Mouse (Mus musculus) forebrain, embryonic 15.5 days (tissue): ENCODE measurements around the gene Slc4a7. TPM values are rescaled to one million over a fixed set of nuclear protein-coding genes. Genes with fewer than 3 reads are reported as not detected.
"Not testable (repeated sequence)": the region's sequence is repeated elsewhere in the genome, so short reads cannot be mapped to it uniquely, and the experiment has no call there.

ENCODE experiments used
- ATAC-seq: fragments of 200-750 bp; cut with Nextera tagmentation; replicated peaks from 2 replicates; pipeline ENCODE4 v1.8.0; 2017; ENCODE audit warnings: mild to moderate bottlenecking, moderate TSS enrichment, moderate library complexity
- H3K27ac ChIP-seq: fragments of 300-500 bp; sonication (generic); replicated peaks from 2 replicates; pipeline ENCODE4 v1.5.1; 2015; ENCODE audit warnings: mild to moderate bottlenecking, inconsistent platforms
- H3K27me3 ChIP-seq: fragments of 300-500 bp; sonication (generic); 2 replicates; pipeline ENCODE4 v1.6.1; 2015; ENCODE audit warnings: inconsistent platforms
- H3K36me3 ChIP-seq: fragments of 300-500 bp; sonication (generic); 2 replicates; pipeline ENCODE4 v1.6.1; 2015; ENCODE audit warnings: mild to moderate bottlenecking, inconsistent platforms
- H3K4me1 ChIP-seq: fragments of 300-500 bp; sonication (generic); 2 replicates; pipeline ENCODE4 v1.6.1; 2015; ENCODE audit warnings: inconsistent platforms
- H3K4me2 ChIP-seq: fragments of 300-500 bp; sonication (generic); replicated peaks from 2 replicates; pipeline ENCODE4 v1.6.1; 2015; ENCODE audit warnings: mild to moderate bottlenecking, inconsistent platforms
- H3K4me3 ChIP-seq: fragments of 300-500 bp; sonication (generic); 2 replicates; pipeline ENCODE4 v1.5.1; 2015; ENCODE audit warnings: mild to moderate bottlenecking, inconsistent platforms
- H3K9ac ChIP-seq: fragments of 300-500 bp; sonication (generic); replicated peaks from 2 replicates; pipeline ENCODE4 v1.6.1; 2015; ENCODE audit warnings: mild to moderate bottlenecking, inconsistent platforms
- H3K9me3 ChIP-seq: fragments of 300-500 bp; sonication (generic); 2 replicates; pipeline ENCODE4 v1.6.1; 2016; ENCODE audit warnings: inconsistent platforms
- WGBS: fragments of 180-500 bp; shearing (Covaris S2); methylation state at CpG from one replicate; pipeline ENCODE4 v1.1.7; 2015; ENCODE audit warnings: mixed read lengths; 5-methylcytosine and 5-hydroxymethylcytosine counted together
- polyA plus RNA-seq: library from polyadenylated mRNA; unstranded; fragments of >200 nt; fragmentation: Nextera tagmentation; extraction: Ambion mirVana; gene quantifications from 2 replicates; pipeline ENCODE4 v1.2.1, GENCODE M21; 2015

Slc4a7 gene
- polyA plus RNA-seq, 1 experiment from 2014 or later = 38.5 TPM

DNA sequence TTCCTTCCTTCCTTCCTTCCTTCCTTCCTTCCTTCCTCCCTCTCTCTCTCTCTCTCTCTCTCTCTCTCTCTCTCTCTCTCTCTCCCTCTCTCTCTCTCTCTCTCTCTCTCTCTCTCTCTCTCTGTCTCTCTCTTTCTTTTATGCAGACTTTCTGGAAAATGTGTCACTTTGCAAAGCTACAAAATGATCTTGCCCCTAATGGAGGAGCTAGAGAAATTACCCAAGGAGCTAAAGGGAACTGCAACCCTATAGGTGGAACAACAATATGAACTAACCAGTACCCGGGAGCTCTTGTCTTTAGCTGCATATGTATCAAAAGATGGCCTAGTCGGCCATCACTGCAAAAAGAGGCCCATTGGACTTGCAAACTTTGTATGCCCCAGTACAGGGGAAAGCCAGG lies 101.0 kb downstream of the Slc4a7 start, which contains the start of gene Nek10:
Gene Nek10, plus strand, starts transcription at position 301 of the 400 bp plus-strand sequence.
- not testable (repeated sequence) for H3K9me3 ChIP-seq, H3K4me3 ChIP-seq, H3K9ac ChIP-seq, ATAC-seq, H3K27me3 ChIP-seq, H3K4me1 ChIP-seq, H3K36me3 ChIP-seq, H3K27ac ChIP-seq
- H3K4me2 ChIP-seq = 0 out of 2 replicates have a peak within 1 kb of the TSS, but pooled peaks have one; percentile 3
- 61% methylated on average over 2 of the region's 2 CpGs for WGBS

DNA sequence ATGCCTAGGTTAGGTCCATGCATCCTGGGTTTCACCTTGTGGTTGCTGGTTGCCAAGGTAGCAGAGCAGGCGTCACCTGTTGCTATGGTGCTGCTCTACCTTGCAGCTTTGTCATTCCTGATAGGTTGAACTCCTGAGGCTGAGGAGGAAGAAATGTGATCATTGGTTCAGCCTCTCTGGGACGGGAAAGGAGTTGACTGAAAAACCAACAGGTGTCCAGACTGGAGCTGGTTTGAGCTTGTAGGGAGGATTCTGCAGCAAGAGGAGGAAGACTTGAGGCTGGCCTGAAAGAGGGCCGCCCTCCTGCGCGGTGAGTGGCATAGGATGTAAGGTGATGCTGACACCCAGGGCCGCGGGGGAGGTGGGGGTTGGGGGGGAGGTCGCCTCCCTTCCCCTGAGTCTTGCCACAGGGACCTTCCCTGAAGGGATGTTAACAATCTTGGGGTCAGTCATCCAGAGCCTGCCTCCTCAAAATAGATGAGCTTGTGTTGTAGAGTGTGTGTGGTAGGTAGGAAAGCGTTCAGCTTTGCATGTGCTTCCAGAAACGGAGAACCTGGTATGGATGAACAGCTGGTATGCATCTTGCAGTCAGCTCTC lies 101.9 kb downstream of the Slc4a7 start:
- H3K27ac ChIP-seq = no peak overlapping the region
- ATAC-seq = peak; percentile 84
- H3K4me3 ChIP-seq = no peak overlapping the region
- no peaks in the 10 kb centered on the region for H3K27me3 ChIP-seq
- H3K9ac ChIP-seq = no peak overlapping the region
- H3K9me3 ChIP-seq = no peaks in the 10 kb centered on the region
- H3K4me2 ChIP-seq = 0 out of 2 replicates have a peak overlapping the region, but pooled peaks have one; percentile 3
- WGBS = 18% methylated on average over 10 of the region's 10 CpGs
- no peaks in the 10 kb centered on the region for H3K4me1 ChIP-seq
- H3K36me3 ChIP-seq = peaks cover 6% of the 10 kb centered on the region

DNA sequence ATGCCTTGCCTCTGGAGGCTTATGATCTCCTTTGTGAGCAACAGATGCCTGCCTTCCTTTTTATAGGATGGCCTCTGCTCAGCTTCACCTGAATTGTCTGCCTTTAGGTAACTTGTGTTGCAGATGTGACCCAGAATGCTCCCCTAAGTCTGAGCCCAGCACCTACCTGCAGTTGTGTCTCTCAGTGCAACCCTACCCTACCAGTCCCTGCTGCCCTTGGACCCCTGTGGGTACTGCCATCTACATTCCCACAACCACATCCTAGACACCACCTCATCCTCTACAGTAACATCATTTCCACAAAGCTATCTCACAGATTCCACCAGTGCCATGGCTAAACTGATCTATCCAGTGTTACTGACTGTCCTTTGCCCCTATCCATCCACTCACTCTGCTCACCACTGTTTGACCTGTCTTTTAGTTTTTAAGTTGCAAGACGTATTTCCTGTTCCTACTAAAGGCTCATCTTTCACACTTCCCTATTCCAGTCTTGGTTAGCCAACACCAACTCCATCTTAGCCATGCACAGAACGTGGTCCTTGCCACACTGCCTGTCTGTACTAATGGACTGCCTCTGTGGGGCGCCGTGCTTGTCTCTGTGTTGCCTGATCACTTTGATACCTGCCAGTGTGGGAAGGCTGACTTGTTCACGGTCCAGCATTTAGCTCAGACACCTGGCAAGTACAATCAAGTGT lies 102.6 kb downstream of the Slc4a7 start:
- H3K9ac ChIP-seq = no peak overlapping the region
- H3K9me3 ChIP-seq = no peaks in the 10 kb centered on the region
- peak; percentile 42 for ATAC-seq
- H3K4me2 ChIP-seq = 0 out of 2 replicates have a peak overlapping the region, but pooled peaks have one; percentile 3
- WGBS = 75% methylated on average over 5 of the region's 5 CpGs
- no peak overlapping the region for H3K27ac ChIP-seq
- no peaks in the 10 kb centered on the region for H3K4me1 ChIP-seq
- peaks cover 6% of the 10 kb centered on the region for H3K36me3 ChIP-seq
- no peak overlapping the region for H3K4me3 ChIP-seq
- H3K27me3 ChIP-seq = no peaks in the 10 kb centered on the region

DNA sequence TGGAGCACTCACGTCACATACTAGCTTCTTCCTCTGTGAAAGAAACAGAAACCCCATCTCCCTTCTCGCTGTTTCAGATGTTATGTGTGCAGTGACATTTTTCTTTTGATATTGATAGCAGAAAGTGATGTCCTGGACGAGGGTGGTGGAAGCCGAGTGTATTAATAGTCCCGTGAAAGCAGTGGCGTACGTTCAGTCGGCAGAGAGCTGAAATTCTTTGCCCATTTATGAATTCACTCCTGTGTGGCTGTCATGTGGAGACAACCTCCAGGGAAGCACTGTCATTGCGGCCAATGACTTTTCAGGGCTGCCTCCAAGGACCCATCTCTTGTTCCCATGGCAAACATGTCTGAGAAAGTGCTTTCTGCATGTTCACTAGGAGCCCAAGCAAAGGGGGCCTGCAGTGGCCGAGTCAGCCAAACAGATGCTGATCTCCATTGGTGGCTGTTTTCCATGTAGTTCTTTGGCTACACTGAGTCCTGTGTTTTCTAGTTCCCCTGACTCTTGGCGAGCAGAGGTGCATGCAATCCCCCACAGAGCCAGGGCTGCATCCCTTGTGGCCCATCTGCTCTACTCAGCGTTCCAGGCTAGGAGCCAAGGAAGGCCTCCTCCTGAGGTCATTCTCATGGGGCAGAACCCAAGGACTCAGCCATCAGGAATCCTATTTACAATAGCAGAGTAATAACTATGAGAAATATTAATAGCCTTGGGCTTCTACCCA lies 130.6 kb downstream of the Slc4a7 start:
- Histone ChIP-seq H3K9me3 (no peaks in the 10 kb centered on the region), H3K4me2 (no peak overlapping the region), H3K9ac (no peak overlapping the region), H3K4me3 (no peak overlapping the region), H3K27ac (no peak overlapping the region), H3K27me3 (no peaks in the 10 kb centered on the region), H3K36me3 (no peaks in the 10 kb centered on the region), H3K4me1 (no peaks in the 10 kb centered on the region)
- ATAC-seq = peak; percentile 72
- WGBS = 84% methylated on average over 12 of the region's 12 CpGs

DNA sequence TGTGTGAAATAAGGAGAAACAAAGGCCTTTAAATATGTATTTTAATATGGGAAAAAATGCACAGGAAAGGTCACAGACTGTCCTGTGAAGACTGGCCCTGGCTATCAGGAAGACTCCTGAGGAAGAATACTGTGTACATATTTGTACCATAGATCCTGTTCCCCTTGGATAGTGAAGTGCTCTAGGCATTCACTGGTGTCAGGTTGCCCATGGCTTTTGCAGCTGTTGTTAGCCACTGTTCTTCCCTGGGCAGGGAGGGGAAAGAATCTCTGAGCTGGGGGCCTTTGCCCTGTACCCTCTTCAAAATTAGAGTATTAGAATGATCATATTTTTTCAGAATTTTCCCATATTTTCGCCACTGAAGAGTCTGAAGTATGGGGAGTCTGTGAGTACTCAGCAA lies 131.4 kb downstream of the Slc4a7 start:
- no peak for ATAC-seq
- 88% methylated on average over 1 of the region's 1 CpGs for WGBS
- Histone ChIP-seq H3K4me3 (no peak overlapping the region), H3K4me2 (no peak overlapping the region), H3K27me3 (no peaks in the 10 kb centered on the region), H3K9me3 (no peaks in the 10 kb centered on the region), H3K4me1 (no peaks in the 10 kb centered on the region), H3K36me3 (no peaks in the 10 kb centered on the region), H3K9ac (no peak overlapping the region), H3K27ac (no peak overlapping the region)

DNA sequence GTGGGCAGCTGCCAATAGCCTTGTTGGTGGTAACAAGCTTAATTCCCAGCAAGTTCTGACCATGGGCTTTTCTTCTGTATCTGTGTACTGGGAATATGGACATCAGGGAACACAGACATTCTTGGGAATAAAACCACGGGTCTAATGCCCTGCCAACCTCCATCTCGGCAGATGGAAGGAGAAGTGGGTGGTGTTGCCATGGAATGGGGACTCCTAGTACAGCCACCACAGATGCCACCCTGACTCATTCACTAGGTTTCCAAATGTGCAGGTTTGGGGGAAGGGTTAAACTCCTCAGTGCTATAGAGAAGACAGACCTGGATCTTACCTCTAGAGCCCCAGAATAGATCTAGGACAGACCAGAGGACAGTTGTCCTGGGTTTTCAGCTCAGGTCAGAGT lies 132.2 kb downstream of the Slc4a7 start:
- H3K9me3 ChIP-seq = no peaks in the 10 kb centered on the region
- no peak overlapping the region for H3K9ac ChIP-seq
- H3K36me3 ChIP-seq = no peaks in the 10 kb centered on the region
- whole genome bisulfite sequencing = 84% methylated on average over 2 of the region's 2 CpGs
- no peak overlapping the region for H3K4me3 ChIP-seq
- H3K4me1 ChIP-seq = no peaks in the 10 kb centered on the region
- H3K4me2 ChIP-seq = no peak overlapping the region
- no peak overlapping the region for H3K27ac ChIP-seq
- no peaks in the 10 kb centered on the region for H3K27me3 ChIP-seq
- ATAC-seq = no peak

DNA sequence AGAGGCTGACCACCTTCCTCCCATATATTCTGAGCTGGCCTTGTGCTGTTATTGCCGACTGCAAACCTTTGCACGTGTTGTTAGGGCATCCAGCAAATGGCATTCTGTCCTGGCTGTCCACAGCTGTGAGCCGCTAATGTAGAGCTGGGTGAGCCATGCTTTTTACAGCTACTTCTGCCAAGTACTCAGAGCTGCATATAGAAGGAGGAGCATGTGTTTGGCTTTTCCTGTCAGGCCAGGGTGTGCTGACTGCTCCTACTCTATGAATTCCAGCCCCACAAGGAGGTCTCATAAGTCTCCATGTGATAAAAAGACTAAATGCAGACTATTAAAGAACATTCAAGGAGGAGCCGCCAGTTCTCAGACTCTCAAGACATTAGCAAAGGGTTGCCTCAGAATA lies 135.5 kb downstream of the Slc4a7 start:
- H3K4me1 ChIP-seq = no peaks in the 10 kb centered on the region
- no peaks in the 10 kb centered on the region for H3K27me3 ChIP-seq
- WGBS = 83% methylated on average over 4 of the region's 4 CpGs

DNA sequence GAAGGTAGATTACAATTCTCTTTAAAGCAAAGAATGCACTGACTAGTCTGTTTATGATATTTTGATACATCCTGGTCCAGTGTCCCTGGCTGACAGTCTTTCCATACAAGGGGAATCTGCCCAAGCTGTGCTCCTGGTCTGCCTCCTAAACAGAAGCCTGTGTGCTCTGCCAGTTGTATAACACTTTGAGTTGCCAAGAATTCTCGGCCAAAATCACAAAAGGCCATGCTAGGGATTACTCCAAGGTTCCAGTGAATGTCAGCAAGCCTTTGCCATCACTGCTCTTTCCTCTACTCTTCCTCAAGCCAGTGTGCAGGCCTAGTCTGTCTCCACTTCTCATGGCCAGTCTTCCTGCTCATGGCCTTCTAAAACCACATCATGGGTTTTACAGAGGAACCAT lies 136.0 kb downstream of the Slc4a7 start:
- Histone ChIP-seq H3K9me3 (no peaks in the 10 kb centered on the region), H3K36me3 (no peaks in the 10 kb centered on the region), H3K27ac (no peak overlapping the region), H3K27me3 (no peaks in the 10 kb centered on the region), H3K4me2 (no peak overlapping the region), H3K4me1 (no peaks in the 10 kb centered on the region), H3K4me3 (no peak overlapping the region), H3K9ac (no peak overlapping the region)
- 57% methylated on average over 1 of the region's 1 CpGs for WGBS
- ATAC-seq = no peak

More for the DNA sequence above, 135.5 kb downstream of the Slc4a7 start:
- no peaks in the 10 kb centered on the region for H3K9me3 ChIP-seq
- no peak overlapping the region for H3K9ac ChIP-seq
- ATAC-seq = no peak
- no peak overlapping the region for H3K27ac ChIP-seq
- H3K4me3 ChIP-seq = no peak overlapping the region
- H3K4me2 ChIP-seq = no peak overlapping the region
- H3K36me3 ChIP-seq = no peaks in the 10 kb centered on the region

DNA sequence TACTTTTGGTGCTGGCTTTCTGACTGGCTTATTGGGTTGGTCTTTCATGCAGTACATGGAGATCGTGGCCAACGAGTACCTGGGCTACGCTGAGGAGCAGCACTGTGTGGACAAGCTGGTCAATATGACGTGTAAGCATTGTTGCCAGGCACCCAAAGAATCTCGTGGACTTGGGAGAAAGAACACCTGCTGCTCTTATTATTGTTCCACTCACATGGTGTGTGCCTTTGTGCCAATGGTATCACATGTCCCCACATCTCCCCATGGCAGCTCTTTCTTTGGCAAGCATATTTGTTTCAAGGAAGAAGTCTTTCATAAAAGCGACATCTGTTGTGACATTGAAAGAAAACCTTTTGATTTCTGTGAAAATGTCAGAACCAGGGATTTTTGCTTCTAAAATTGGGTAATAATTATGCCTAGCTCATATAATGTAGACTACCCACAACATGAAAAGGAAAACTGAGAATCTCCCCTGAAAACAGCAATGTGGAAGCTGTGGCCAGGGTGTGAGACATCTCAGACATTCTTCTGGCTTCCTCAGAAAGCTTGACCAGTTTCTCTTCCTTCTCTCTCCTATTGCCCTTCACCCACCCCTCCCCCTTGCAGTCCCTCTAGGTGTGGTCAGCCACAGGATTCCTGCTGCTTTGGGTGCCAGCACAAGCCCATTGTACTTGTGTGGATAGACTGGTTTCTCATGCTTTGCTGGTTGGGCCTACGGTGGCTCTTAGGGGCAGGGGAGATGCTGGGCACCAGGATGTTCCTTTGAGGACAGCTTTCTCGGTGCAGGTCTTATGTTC lies 140.9 kb downstream of the Slc4a7 start:
- Histone ChIP-seq H3K4me1 (no peaks in the 10 kb centered on the region), H3K4me2 (no peak overlapping the region), H3K27ac (no peak overlapping the region), H3K36me3 (no peaks in the 10 kb centered on the region), H3K9me3 (no peaks in the 10 kb centered on the region), H3K9ac (no peak overlapping the region), H3K27me3 (no peaks in the 10 kb centered on the region), H3K4me3 (no peak overlapping the region)
- ATAC-seq = no peak
- WGBS = 74% methylated on average over 8 of the region's 8 CpGs
